Mouse (Mus musculus): Measurements from ENCODE around the gene Spats2l.

DNA sequence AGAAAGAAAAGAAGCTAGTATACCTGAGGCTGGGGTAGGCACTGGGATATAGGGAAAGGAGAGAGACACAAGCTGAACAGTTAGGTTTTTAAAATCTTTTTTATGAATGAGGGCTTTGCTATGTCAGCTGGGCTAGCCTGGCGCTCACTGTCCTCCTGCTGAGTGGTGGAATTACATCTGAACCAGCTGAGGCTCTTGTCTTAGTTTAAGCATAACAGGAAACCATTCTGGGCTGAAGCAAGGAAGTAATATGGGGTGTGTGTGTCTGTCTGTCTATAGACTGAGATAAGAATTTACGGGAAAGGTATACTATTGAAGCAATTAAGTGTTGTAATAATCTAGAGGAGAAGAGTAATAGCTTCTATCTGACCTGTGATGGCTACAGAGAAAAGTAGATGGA is 197.6 kb downstream of the Spats2l start:
- TF ChIP-seq POLR2A (IDR thresholded peaks at IDR 0.05; ENCODE audit: insufficient read length, low read depth) (no peak), USF1 (IDR thresholded peaks at IDR 0.05; ENCODE audit: low read depth) (no peak), MAX (IDR thresholded peaks at IDR 0.05; ENCODE audit: low read depth) (no peak), TCF12 (IDR thresholded peaks at IDR 0.05; ENCODE audit: insufficient read depth, poor library complexity, severe bottlenecking) (no peak), CEBPB (IDR thresholded peaks at IDR 0.05; ENCODE audit: insufficient read depth, poor library complexity, severe bottlenecking) (no peak), MYOG (IDR thresholded peaks at IDR 0.05; ENCODE audit: control insufficient read depth in 1 of 3, insufficient read depth in 1 of 3, insufficient read length in 2 of 3, low read depth in 2 of 3) (no peak), E2F4 (IDR thresholded peaks at IDR 0.05; ENCODE audit: insufficient read depth) (no peak)
